Mouse (Mus musculus) layer of hippocampus, postnatal 36 days (tissue): Measurements from ENCODE around the gene Rhox2f. TPM values are rescaled to one million over a fixed set of nuclear protein-coding genes. Genes with fewer than 3 reads are reported as not detected.
"Not testable (repeated sequence)": the region's sequence is repeated elsewhere in the genome, so short reads cannot be mapped to it uniquely, and the experiment has no call there.

Source experiments
- DNase-seq, 2 experiments: peaks; one replicate each; pipeline ENCODE4 v3.0.0; 2022
- total RNA-seq, 2 experiments: library from RNA; stranded (reverse); gene quantifications; 2 replicates each; pipeline ENCODE4 v1.2.3; 2021

Rhox2f gene
- total RNA-seq, result not detected

DNA sequence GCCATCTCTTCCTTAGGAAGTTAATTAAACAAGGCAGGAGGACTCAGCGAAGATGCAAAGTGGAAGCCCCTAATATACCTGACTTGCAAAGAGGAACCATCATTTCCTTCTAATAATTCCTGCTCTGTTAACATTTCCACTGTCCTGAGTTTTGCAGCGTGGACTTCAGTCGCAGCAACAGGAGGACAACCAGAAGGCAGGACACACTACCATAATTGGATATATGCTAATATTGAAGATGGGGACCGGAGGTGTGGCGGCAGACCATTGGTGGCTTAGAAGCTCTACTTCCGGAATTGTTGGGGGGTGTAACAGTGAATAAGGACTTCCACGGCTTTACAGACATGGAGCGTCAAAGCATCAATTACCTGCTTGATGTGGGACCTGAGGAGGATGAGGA is at the start of gene Rhox2f:
Gene Rhox2f (plus strand): TSS at position 301 of the 400 bp plus-strand sequence.
- not testable (repeated sequence) for DNase-seq

DNA sequence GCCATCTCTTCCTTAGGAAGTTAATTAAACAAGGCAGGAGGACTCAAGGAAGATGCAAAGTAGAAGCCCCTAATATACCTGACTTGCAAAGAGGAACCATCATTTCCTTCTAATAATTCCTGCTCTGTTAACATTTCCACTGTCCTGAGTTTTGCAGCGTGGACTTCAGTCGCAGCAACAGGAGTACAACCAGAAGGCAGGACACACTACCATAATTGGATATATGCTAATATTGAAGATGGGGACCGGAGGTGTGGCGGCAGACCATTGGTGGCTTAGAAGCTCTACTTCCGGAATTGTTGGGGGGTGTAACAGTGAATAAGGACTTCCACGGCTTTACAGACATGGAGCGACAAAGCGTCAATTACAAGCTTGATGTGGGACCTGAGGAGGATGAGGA is 41.1 kb upstream of the Rhox2f start, which contains the start of gene Rhox2e:
Gene Rhox2e (plus strand): TSS at position 301 of the 400 bp plus-strand sequence.
- DNase-seq, result not testable (repeated sequence)

DNA sequence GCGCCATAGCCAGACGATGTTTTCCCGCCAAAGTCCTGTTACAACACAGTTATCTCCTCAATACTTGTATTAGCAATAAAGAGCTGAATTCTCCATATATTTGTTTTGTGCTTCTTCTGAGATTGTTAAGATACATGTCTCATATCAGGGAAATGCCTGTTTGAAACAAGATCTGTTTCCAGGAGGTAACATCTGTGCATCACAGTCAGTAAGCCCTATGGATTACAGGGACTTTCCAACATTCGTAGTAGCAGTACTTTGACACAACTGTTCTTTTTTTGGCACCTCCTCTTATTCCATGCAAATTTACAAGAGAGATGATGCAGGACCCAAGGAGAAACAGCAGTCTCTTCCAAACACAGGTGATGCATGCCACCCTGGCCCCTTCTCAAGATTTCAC is 29.5 kb upstream of the Rhox2f start, which contains the start of gene Rhox3e:
Gene Rhox3e (plus strand): TSS at position 301 of the 400 bp plus-strand sequence.
- not testable (repeated sequence) for DNase-seq

DNA sequence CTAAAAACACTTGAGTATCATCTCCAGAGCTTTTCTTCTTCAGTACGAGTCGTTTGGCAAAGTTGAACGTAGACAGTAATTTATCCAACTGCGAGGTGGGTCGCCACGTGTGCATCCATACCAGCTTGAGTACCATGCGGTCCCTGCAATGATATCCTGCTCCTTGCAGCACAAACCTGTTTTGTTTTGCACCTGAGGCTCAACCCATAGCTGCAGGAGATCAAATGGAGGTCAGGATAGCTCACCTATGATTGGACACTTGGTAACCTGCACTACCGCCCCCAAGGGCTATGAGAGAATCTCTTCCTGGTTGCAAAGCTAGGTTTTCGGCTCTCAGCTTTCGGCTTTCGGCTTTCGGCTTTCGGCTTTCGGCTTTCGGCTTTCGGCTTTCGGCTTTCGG is 14.1 kb upstream of the Rhox2f start, which contains the start of gene Rhox4e:
Gene Rhox4e (plus strand): TSS at position 301 of the 400 bp plus-strand sequence.
- DNase-seq, result not testable (repeated sequence)

DNA sequence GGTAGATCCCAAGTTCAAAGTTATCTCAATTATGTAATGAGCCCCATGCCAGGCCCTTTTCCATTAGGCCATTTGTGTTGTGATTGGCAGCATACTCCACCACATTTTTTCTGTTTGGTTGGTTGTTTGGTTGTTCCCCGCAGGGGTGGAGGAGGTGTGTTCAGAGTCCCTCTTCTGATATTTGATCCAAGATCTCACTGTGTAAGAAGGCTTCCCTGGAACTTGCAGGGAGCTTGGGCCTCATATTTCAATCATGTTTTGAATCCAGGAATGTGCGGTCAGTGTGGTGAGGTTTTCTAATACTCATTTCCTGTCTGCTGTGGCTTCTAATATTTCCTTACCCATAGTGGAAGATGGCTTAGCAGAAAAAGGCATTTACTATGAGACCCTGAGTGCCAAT is 1.4 kb downstream of the Rhox2f start:
- DNase-seq, result not testable (repeated sequence)

DNA sequence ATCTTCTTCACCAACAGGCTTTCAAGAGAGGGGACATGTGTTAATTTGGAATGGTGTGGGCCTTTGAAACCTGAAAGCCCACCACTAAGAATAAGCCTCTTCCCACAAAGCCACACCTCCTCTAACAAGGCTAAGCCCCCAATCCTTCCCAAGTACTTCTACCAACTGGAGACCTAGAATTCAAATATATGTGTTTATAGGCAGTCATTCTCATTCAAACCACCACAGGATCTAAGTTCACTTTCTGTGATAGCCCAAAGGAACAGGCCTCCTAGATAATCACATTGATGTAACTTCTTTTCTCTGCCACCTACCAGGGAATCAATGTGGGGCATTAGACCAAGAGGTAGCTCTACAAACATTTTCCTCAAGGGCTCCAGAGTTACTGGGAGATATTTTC is 9.5 kb downstream of the Rhox2f start, which contains the start of gene Rhox3f:
Gene Rhox3f (plus strand): TSS at position 301 of the 400 bp plus-strand sequence.
- not testable (repeated sequence) for DNase-seq

DNA sequence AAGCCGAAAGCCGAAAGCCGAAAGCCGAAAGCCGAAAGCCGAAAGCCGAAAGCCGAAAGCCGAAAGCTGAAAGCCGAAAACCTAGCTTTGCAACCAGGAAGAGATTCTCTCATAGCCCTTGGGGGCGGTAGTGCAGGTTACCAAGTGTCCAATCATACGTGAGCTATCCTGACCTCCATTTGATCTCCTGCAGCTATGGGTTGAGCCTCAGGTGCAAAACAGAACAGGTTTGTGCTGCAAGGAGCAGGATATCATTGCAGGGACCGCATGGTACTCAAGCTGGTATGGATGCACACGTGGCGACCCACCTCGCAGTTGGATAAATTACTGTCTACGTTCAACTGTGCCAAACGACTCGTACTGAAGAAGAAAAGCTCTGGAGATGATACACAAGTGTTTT is 36.4 kb downstream of the Rhox2f start, which contains the start of gene Rhox4f:
Gene Rhox4f (minus strand): TSS at position 101 of the 400 bp plus-strand sequence.
- not testable (repeated sequence) for DNase-seq

Other genes starting within 250 kb of the Rhox2f start
- not detected for gene Rhox3a2, start 191.4 kb upstream of the Rhox2f start, total RNA-seq
- not detected for gene Rhox4a2, start 180.6 kb upstream of the Rhox2f start, total RNA-seq
- gene Rhox2b, start 159.3 kb upstream of the Rhox2f start, total RNA-seq, result not detected
- gene Rhox4b, start 138.9 kb upstream of the Rhox2f start, total RNA-seq, result not detected
- not detected for gene Rhox2c, start 117.7 kb upstream of the Rhox2f start, total RNA-seq
- gene Rhox3c, start 112.8 kb upstream of the Rhox2f start, total RNA-seq, result not detected
- gene Rhox4c, start 91.1 kb upstream of the Rhox2f start, total RNA-seq, result not detected
- gene Rhox2d, start 78.0 kb upstream of the Rhox2f start, total RNA-seq, result not detected
- not detected for gene Rhox4d, start 57.0 kb upstream of the Rhox2f start, total RNA-seq
- gene Rhox2e, start 41.0 kb upstream of the Rhox2f start, total RNA-seq, result not detected
- gene Rhox3e, start 29.4 kb upstream of the Rhox2f start, total RNA-seq, result not detected
- not detected for gene Rhox4e, start 14.0 kb upstream of the Rhox2f start, total RNA-seq
- gene Rhox3f, start 9.6 kb downstream of the Rhox2f start, total RNA-seq, result not detected
- gene Rhox4f, start 36.3 kb downstream of the Rhox2f start, total RNA-seq, result not detected
- not detected for gene Rhox3g, start 57.2 kb downstream of the Rhox2f start, total RNA-seq
- gene Rhox2g, start 72.1 kb downstream of the Rhox2f start, total RNA-seq, result not detected
- gene Rhox4g, start 79.9 kb downstream of the Rhox2f start, total RNA-seq, result not detected
- gene Rhox3h, start 97.4 kb downstream of the Rhox2f start, total RNA-seq, result not detected
- not detected for gene Rhox2h, start 101.9 kb downstream of the Rhox2f start, total RNA-seq
- not detected for gene Rhox5, start 233.4 kb downstream of the Rhox2f start, total RNA-seq